Mouse (Mus musculus) testis, adult 2 months (tissue): Measurements from ENCODE around the gene Gm44596.

Experiments used
- CTCF ChIP-seq: fragments of 200-500 bp; IDR thresholded peaks from 2 replicates; pipeline ENCODE4 v1.5.1; 2012; ENCODE audit warnings: low read depth, mild to moderate bottlenecking, inconsistent platforms, low read length, moderate library complexity; ENCODE audit not compliant: control insufficient read depth, insufficient read depth, insufficient replicate concordance
- POLR2A ChIP-seq: fragments of 200-500 bp; IDR thresholded peaks from 2 replicates; pipeline ENCODE4 v1.6.1; 2012; ENCODE audit warnings: low read depth, mild to moderate bottlenecking, inconsistent platforms, low read length, moderate library complexity; ENCODE audit not compliant: control insufficient read depth

DNA sequence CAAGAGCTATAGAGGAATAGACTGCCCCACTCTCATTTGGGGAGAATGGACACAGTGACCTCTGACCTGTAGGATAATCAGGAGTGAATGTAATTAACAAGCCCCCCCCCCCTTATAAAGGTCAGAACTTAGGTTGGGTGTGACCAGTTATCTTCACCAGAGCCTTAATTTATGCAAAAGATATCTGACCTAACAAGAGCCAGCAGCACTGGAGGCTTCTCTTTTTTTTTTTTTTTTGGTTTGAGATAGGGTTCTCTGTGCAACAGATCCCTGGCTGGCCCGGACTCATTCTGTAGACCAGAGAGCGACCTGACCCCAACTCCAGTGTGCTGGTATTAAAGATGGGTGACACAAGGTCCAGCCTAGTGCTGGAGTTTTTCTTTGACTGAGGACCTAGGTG lies 54.0 kb downstream of the Gm44596 start:
- no peak for TF ChIP-seq CTCF
- no peak for TF ChIP-seq POLR2A
